Mouse (Mus musculus) spleen, postnatal 4 days (tissue): ENCODE measurements around the gene Rab33b.

Source experiments
- DNase-seq, 2 experiments: peaks; one replicate each; pipeline ENCODE4 v3.0.0; 2022; ENCODE audit warnings: low spot score in 2 of 2

Gene Rab33b

GRCm38 (mm10) chr3:51511983-51512382, 28.3 kb downstream of the Rab33b start:
- DNase-seq, result no peak

DNA sequence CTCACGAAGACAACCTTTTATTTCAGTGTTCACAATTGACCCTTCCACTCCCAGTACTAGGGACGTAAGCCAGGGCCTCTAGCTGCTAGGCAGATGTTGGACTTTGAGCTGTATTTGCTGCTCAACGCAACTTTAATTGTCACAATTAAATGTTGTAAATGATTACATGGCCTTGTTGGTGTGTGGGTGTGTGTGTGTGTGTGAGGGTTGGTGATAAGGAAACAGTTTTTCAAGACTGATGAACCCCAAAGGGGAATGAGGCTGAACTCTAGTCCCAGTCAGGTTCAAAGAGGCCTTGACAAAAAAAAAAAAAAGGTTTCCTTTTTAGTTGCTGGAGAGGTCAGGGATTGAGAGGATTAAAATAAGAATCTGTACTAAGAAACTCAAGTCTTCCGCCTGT, 33.7 kb downstream of the Rab33b start:
- no peak for DNase-seq

DNA sequence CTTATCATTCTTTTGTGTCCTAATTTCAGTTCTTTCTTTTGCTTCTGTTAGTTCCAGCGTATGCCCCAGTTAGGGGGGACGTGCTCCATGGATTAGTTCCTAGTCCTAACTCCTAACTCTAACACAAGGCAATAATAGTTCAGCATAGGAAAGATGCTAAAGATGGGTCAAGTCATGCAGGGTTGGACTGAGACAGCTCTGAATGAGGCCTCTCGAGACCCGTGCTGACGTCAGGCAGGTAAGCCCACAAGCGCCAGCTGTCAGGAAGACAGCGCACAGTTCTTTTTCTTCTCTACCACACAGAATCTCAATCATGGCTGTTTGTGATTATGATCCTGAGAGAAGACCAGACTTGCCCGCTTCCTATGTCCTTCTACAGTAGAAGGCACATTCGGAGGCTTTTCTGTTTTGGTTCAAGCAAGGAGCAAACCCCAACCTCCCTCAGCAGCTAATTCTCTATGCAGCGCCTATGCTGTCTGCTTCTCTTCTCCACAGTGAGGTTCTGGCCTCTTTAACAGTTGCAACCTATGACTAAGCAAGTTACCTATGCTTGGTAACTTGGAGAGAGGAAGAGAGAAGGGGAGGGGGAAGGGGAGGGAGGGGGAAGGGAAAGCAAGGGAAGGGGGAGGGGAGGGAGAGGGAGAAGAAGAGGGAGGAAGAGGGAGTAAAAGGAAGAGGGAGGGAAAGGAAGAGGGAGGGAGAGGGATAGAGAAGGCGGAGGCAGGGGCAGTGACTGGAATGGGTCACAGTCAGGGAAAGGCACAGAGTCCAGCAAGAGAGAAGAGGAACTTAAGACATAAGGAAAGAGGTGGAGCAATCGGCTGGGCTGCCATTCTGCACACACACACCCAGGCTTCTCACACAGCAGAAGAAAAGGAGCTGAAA, 34.4 kb downstream of the Rab33b start:
- peak in 1 of 2 experiments; percentile 62 for DNase-seq

DNA sequence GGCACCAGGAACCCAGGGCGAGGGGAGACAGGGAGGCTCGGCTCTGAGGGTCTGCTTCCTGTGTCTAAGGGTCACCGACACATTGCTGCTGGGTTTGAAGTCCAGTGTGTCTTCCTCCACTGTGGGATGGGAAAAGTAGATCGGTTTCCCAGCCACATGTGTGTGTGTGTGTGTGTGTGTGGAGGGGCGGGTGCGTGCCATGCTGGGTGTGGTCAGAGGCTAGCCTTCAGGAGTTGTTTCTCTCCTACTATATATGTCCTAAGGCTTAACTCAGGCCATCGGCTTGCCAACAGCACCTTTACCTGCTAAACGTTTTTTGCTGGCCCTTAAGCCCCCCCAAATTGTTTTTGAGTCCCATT, 35.0 kb downstream of the Rab33b start:
- peak in 1 of 2 experiments; percentile 61 for DNase-seq

GRCm38 (mm10) chr3:51521262-51521661, 37.5 kb downstream of the Rab33b start:
- DNase-seq, result peak in 1 of 2 experiments; percentile 56

GRCm38 (mm10) chr3:51525186-51525785, 41.6 kb downstream of the Rab33b start:
- DNase-seq, result no peak

- DNase-seq, result no peak
Observed at GRCm38 (mm10) chr3:51526891-51527290, 43.2 kb downstream of the Rab33b start.

- DNase-seq, result no peak
Observed at GRCm38 (mm10) chr3:51531473-51532281, 48.0 kb downstream of the Rab33b start.

DNA sequence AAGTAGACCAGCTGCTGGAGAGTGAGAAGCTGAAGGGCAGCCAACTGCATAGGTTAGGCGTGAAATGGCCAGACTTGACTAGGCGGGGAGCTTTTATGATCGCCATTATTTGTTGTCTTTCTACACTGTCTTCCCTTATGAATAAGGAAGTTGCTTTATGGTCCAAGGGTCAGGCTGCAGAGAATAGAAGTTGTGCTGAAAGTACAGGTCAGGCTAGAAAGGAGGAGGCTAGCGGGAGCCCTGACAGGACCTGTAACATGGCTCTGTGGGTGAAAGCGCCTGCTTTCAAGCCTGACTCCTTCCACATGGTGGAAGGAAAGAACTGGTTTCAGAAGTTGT, 48.5 kb downstream of the Rab33b start:
- DNase-seq, result no peak

GRCm38 (mm10) chr3:51533573-51533972, 49.9 kb downstream of the Rab33b start:
- DNase-seq, result no peak

GRCm38 (mm10) chr3:51534013-51534412, 50.3 kb downstream of the Rab33b start:
- no peak for DNase-seq

DNA sequence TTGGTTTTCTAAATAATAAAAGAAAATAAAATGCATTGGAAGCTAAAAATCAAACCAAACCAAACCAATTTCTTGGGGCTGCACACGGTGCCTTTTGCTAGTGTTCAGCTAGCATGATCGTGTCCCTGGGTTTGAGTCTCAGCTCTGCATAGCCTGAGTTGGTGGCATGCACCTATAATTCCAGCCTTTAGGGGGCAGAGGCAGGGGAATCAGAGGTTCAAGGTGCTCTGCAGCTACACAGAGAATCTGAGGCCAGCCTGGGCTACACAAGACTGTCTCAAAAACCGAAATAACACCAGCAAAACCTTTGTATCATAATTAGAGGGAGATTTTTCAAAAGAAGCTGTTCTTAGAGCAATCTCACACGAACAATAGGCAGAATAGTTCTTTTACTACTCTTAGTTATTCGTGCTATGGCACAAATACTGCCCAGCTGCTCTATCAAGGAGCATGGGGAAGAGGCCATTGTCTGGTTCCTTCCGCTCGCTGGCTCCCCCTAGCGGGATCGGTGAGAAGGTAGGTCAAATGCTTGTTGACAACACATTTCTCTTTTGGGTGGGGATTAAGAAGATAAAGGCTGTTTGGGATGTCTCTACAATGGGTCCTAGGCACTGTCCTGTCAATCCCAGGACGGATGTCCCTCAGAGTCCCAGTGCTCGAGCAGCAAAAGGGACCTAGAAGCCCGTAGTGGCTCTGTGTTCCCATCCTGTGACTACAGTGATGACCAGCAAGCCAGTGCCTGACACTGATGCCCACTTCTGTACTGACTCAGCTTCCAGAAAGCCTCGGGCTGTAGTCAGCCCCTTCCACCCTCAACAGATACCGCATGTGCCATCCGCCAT, 56.1 kb downstream of the Rab33b start:
- peak; percentile 77 to 94 for DNase-seq

- DNase-seq, result no peak
Observed at GRCm38 (mm10) chr3:51540659-51541058, 56.9 kb downstream of the Rab33b start.

DNA sequence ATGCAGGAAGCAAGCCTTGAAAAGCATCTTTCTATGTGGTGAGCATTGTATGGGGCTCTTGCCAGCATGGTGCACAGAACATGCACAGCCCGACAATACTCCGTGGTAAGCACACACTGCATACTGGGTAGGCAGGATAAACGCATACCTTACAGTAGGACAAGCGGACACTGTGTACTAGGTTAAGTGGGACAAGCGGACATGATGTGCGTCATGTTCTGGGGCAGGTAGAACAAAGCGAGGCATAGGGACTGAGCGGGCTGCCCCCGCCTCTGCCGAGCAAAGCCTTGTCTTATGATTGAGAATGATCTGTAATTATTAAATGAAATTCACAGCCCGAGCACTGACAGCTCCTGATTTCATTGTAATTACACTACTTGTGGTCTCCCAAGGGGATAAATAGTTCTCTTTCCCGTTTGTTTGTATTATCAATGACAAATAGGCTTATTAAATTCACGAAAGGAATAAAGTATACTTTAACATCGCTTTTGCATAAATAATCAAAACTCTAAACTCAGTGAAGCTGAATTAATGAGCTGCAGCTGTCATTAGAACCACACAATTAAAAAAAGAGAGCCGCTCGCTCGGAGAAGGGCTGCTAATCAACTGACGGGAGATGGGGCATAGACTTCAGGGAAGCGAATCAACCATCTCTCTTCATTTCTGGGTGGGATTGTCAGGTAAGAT, 60.9 kb downstream of the Rab33b start:
- DNase-seq, result no peak
